Mouse (Mus musculus): ENCODE results near the gene Col1a2. TPM values are rescaled to one million over a fixed set of nuclear protein-coding genes. Genes with fewer than 3 reads are reported as not detected.
A peak's percentile ranks its signal among the peaks of the same experiment; 100 is the strongest.

The Col1a2 gene
- polyA plus RNA-seq, 1 experiment from 2014 or later, result 31.4 TPM

GRCm38 (mm10) chr6:4530986-4531385 lies 26.4 kb downstream of the Col1a2 start:
- Histone ChIP-seq H3K4me2 (no peak overlapping the region), H3K27me3 (no peaks in the 10 kb centered on the region), H3K9ac (no peak overlapping the region), H3K27ac (no peak overlapping the region), H3K4me1 (no peaks in the 10 kb centered on the region), H3K9me3 (replicated peaks) (no peaks in the 10 kb centered on the region), H3K36me3 (ENCODE audit: poor library complexity, severe bottlenecking) (no peaks in the 10 kb centered on the region), H3K4me3 (no peak overlapping the region)
- WGBS, result 86% methylated on average over 4 of the region's 4 CpGs
- ATAC-seq, result no peak

GRCm38 (mm10) chr6:4532898-4533297 lies 28.3 kb downstream of the Col1a2 start:
- ATAC-seq, result no peak
- 80% methylated on average over 1 of the region's 1 CpGs for WGBS
- no peaks in the 10 kb centered on the region for H3K9me3 ChIP-seq (replicated peaks)

GRCm38 (mm10) chr6:4534462-4535079 lies 30.0 kb downstream of the Col1a2 start:
- Histone ChIP-seq H3K36me3 (ENCODE audit: poor library complexity, severe bottlenecking) (no peaks in the 10 kb centered on the region), H3K9ac (no peak overlapping the region), H3K27me3 (no peaks in the 10 kb centered on the region), H3K27ac (no peak overlapping the region), H3K4me2 (no peak overlapping the region), H3K4me3 (no peak overlapping the region), H3K9me3 (replicated peaks) (no peaks in the 10 kb centered on the region), H3K4me1 (no peaks in the 10 kb centered on the region)
- 54% methylated on average over 8 of the region's 8 CpGs for WGBS
- peak; percentile 74 for ATAC-seq

More at GRCm38 (mm10) chr6:4532898-4533297, 28.3 kb downstream of the Col1a2 start:
- no peak overlapping the region for H3K4me2 ChIP-seq
- H3K27ac ChIP-seq, result no peak overlapping the region
- no peaks in the 10 kb centered on the region for H3K27me3 ChIP-seq
- no peaks in the 10 kb centered on the region for H3K4me1 ChIP-seq
- no peaks in the 10 kb centered on the region for H3K36me3 ChIP-seq (ENCODE audit: poor library complexity, severe bottlenecking)
- H3K4me3 ChIP-seq, result no peak overlapping the region
- no peak overlapping the region for H3K9ac ChIP-seq

DNA sequence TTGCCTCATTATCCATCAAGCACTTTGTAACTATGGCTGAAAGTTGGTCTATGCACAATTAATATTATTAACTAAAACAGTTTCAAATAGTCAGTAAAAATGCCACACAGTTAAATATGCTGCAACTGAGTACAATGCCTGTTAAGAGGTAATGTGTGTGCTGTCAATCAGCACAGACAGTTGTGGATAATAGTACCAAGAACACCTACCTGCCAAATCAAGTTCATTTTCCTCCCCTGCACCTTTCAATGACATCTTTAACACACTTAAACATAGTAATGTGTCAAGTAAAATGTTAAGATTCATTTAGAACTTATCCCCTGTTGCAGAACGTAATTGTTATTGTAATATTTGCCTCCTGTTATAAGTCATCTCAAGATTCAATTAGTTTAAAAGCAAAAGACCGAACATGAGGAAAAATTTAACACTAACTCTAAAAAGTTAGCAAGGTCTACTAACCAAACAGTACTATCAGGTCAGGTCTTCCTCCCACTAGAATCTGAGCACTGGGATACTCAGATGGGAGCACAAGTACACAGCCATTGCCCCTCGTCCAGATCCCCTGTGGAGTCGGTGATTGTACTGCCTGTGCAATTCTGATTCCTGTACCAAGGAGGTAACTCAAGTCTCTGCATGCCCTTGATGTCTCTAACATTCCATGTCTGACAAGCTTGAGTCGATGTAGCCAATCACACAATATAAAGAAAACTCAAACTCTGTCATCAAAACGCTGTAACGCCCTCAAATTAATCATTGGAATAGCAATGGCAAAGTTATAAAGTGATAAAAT lies 37.5 kb downstream of the Col1a2 start:
- Histone ChIP-seq H3K4me3 (no peak overlapping the region), H3K9me3 (replicated peaks) (no peaks in the 10 kb centered on the region), H3K4me2 (no peak overlapping the region), H3K36me3 (ENCODE audit: poor library complexity, severe bottlenecking) (no peaks in the 10 kb centered on the region), H3K9ac (no peak overlapping the region), H3K4me1 (no peaks in the 10 kb centered on the region), H3K27me3 (no peaks in the 10 kb centered on the region), H3K27ac (no peak overlapping the region)
- no peak; the same call in 1 of the 2 replicates for ATAC-seq
- 87% methylated on average over 7 of the region's 7 CpGs for WGBS

DNA sequence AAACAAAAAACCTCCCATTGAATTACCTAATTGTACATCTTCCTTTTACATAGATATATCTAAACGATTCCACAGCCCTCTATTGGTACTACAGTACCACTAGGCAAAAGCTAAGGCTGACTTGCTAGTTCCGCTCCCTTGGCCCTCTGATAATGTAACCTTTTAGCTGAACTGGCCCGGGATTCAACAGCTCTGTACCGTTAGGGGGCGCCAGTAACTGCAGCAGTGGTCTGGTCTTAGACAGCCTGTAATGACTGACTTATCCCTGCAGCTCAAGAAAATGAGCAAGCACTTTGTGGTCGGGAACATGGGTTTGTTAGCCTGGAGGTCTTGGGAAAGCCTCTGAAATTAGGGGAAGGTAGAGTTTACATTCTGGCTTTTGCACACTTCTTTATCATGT lies 39.9 kb downstream of the Col1a2 start:
- Histone ChIP-seq H3K4me3 (no peak overlapping the region), H3K27ac (no peak overlapping the region), H3K36me3 (ENCODE audit: poor library complexity, severe bottlenecking) (no peaks in the 10 kb centered on the region), H3K4me1 (no peaks in the 10 kb centered on the region; the same call in 1 of the 2 replicates), H3K9me3 (replicated peaks) (no peaks in the 10 kb centered on the region), H3K27me3 (no peaks in the 10 kb centered on the region), H3K9ac (no peak overlapping the region), H3K4me2 (no peak overlapping the region)
- 0 out of 2 replicates have a peak, but pooled peaks have one; percentile 39 for ATAC-seq
- WGBS, result 48% methylated on average over 6 of the region's 6 CpGs

- Histone ChIP-seq H3K4me1 (no peaks in the 10 kb centered on the region; the same call in 1 of the 2 replicates), H3K9me3 (replicated peaks) (no peaks in the 10 kb centered on the region), H3K9ac (no peak overlapping the region), H3K27ac (no peak overlapping the region), H3K36me3 (ENCODE audit: poor library complexity, severe bottlenecking) (no peaks in the 10 kb centered on the region), H3K27me3 (no peaks in the 10 kb centered on the region), H3K4me2 (no peak overlapping the region), H3K4me3 (no peak overlapping the region)
- 54% methylated on average over 8 of the region's 8 CpGs for WGBS
- no peak for ATAC-seq
These were observed 41.1 kb downstream of the Col1a2 start for GRCm38 (mm10) chr6:4545727-4546126.

DNA sequence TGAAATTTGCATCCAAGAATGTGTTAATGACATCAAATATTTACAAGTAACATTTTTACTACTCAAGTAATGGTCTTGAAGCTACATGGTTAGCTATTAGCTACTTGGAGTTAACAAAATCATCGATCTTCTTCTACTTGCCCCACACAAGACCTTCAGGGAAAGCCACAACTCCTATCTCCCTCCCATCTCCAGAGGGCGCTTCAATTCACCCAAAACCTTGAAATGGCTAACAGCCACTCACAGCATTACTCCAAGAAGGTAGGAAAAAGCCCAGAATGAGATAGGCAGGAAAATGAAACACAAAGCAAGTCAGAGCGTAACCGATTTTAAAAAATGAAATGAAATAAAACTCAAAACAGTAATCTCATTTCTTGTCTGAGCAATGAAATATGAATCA lies 44.3 kb downstream of the Col1a2 start:
- no peak for ATAC-seq
- peaks cover 4% of the 10 kb centered on the region; the same call in 1 of the 2 replicates for H3K4me1 ChIP-seq
- no peak overlapping the region for H3K27ac ChIP-seq
- no peaks in the 10 kb centered on the region for H3K27me3 ChIP-seq
- H3K36me3 ChIP-seq (ENCODE audit: poor library complexity, severe bottlenecking), result no peaks in the 10 kb centered on the region
- H3K9me3 ChIP-seq (replicated peaks), result no peaks in the 10 kb centered on the region
- H3K4me2 ChIP-seq, result no peak overlapping the region
- H3K9ac ChIP-seq, result no peak overlapping the region
- no peak overlapping the region for H3K4me3 ChIP-seq
- 81% methylated on average over 4 of the region's 4 CpGs for WGBS

- no peak for ATAC-seq
- Histone ChIP-seq H3K27me3 (no peaks in the 10 kb centered on the region), H3K36me3 (ENCODE audit: poor library complexity, severe bottlenecking) (no peaks in the 10 kb centered on the region), H3K4me3 (no peak overlapping the region), H3K4me1 (peaks cover 14% of the 10 kb centered on the region; the same call in 1 of the 2 replicates), H3K9ac (no peak overlapping the region), H3K4me2 (no peak overlapping the region), H3K9me3 (replicated peaks) (no peaks in the 10 kb centered on the region), H3K27ac (no peak overlapping the region)
- 67% methylated on average over 11 of the region's 11 CpGs for WGBS
These were observed 45.4 kb downstream of the Col1a2 start for GRCm38 (mm10) chr6:4549846-4550548.

GRCm38 (mm10) chr6:4550549-4550915 lies 45.9 kb downstream of the Col1a2 start:
- H3K4me1 ChIP-seq, result peaks cover 14% of the 10 kb centered on the region; the same call in 1 of the 2 replicates
- H3K4me3 ChIP-seq, result no peak overlapping the region
- ATAC-seq, result no peak
- H3K9me3 ChIP-seq (replicated peaks), result no peaks in the 10 kb centered on the region
- 65% methylated on average over 1 of the region's 1 CpGs for WGBS
- H3K27me3 ChIP-seq, result no peaks in the 10 kb centered on the region
- no peak overlapping the region for H3K27ac ChIP-seq
- no peak overlapping the region for H3K9ac ChIP-seq
- H3K36me3 ChIP-seq (ENCODE audit: poor library complexity, severe bottlenecking), result no peaks in the 10 kb centered on the region
- no peak overlapping the region for H3K4me2 ChIP-seq

DNA sequence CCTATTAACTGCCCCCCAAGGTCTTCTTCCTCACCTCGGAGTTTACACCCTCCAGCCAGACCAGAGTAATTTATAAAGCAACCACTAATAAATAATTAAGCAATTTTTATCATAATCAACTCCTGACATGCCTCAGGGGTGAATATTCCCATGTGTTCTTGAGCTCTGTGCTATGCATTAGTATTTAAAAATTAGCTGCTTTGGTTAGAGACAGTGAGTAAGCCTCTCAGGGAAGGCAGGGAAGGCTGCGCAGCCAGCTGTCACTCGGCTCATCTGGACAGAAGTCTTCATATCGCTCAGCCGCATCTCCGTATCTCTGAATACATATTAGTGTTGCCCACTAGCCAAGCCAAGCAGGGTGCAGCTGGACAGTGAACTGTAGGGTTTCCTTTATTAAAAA lies 50.8 kb downstream of the Col1a2 start:
- no peak overlapping the region for H3K27ac ChIP-seq
- H3K27me3 ChIP-seq, result no peaks in the 10 kb centered on the region
- no peak for ATAC-seq
- WGBS, result 71% methylated on average over 6 of the region's 6 CpGs
- no peak overlapping the region for H3K4me3 ChIP-seq
- H3K4me2 ChIP-seq, result no peak overlapping the region
- H3K36me3 ChIP-seq (ENCODE audit: poor library complexity, severe bottlenecking), result no peaks in the 10 kb centered on the region
- no peaks in the 10 kb centered on the region for H3K9me3 ChIP-seq (replicated peaks)
- H3K9ac ChIP-seq, result no peak overlapping the region
- peaks cover 19% of the 10 kb centered on the region; the same call in 1 of the 2 replicates for H3K4me1 ChIP-seq

DNA sequence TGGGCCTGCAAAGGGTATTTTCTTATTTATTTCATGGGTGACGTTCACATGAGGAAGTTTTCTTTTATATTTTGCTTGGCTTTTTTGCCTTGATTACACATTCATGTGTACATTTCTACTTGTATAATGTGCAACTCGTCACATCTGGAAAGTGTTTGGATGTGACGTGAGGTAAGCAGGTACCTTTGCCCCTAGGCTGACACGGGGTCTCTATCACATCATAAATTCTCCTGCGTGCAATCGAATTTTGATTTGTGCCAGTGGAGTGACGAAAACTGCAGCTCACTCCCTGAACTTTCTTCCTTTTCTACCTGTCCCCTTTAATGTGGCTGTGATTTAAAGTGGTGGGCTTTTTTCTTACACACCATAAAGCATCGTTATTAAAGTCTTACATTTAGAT lies 52.5 kb downstream of the Col1a2 start:
- H3K9me3 ChIP-seq (replicated peaks), result no peaks in the 10 kb centered on the region
- WGBS, result 87% methylated on average over 8 of the region's 8 CpGs
- no peak overlapping the region for H3K27ac ChIP-seq
- H3K9ac ChIP-seq, result no peak overlapping the region
- no peak for ATAC-seq
- peaks cover 26% of the 10 kb centered on the region; the same call in 1 of the 2 replicates for H3K4me1 ChIP-seq
- no peaks in the 10 kb centered on the region for H3K36me3 ChIP-seq (ENCODE audit: poor library complexity, severe bottlenecking)
- no peak overlapping the region for H3K4me3 ChIP-seq
- no peak overlapping the region for H3K4me2 ChIP-seq
- no peaks in the 10 kb centered on the region for H3K27me3 ChIP-seq

- H3K4me2 ChIP-seq, result no peak overlapping the region
- H3K9me3 ChIP-seq (replicated peaks), result no peaks in the 10 kb centered on the region
- H3K4me3 ChIP-seq, result no peak overlapping the region
- no peaks in the 10 kb centered on the region for H3K27me3 ChIP-seq
- no peaks in the 10 kb centered on the region for H3K36me3 ChIP-seq (ENCODE audit: poor library complexity, severe bottlenecking)
- H3K27ac ChIP-seq, result no peak overlapping the region
- 10% methylated on average over 7 of the region's 7 CpGs for WGBS
- no peak overlapping the region for H3K9ac ChIP-seq
- peaks cover 26% of the 10 kb centered on the region; the same call in 1 of the 2 replicates for H3K4me1 ChIP-seq
- ATAC-seq, result peak; percentile 78
These were observed 53.1 kb downstream of the Col1a2 start for GRCm38 (mm10) chr6:4557678-4558077.

All from forebrain, embryonic 13.5 days (tissue).